Mouse (Mus musculus): ENCODE results near the gene Slc25a42. TPM values are rescaled to one million over a fixed set of nuclear protein-coding genes. Genes with fewer than 3 reads are reported as not detected.
"Not testable (repeated sequence)": the region's sequence is repeated elsewhere in the genome, so short reads cannot be mapped to it uniquely, and the experiment has no call there.

The Slc25a42 gene
- polyA plus RNA-seq, 1 experiment from 2014 or later = 7.2 TPM

GRCm38 (mm10) chr8:70219107-70219684 lies 7.1 kb upstream of the Slc25a42 start:
- Histone ChIP-seq H3K9ac (replicated peaks; ENCODE audit: low read depth, low read length) (no peak overlapping the region), H3K4me3 (replicated peaks; ENCODE audit: low read length) (no peak overlapping the region), H3K4me2 (ENCODE audit: low read length) (no peak overlapping the region), H3K9me3 (ENCODE audit: control insufficient read depth, low read length) (no peaks in the 10 kb centered on the region), H3K27me3 (replicated peaks; ENCODE audit: control insufficient read depth, insufficient read depth, low read length) (no peaks in the 10 kb centered on the region), H3K27ac (ENCODE audit: low read length) (no peak overlapping the region), H3K4me1 (replicated peaks; ENCODE audit: control insufficient read depth, insufficient read depth, low read length) (0 out of 2 replicates have a peak, but pooled peaks cover 3% of the 10 kb centered on the region), H3K36me3 (ENCODE audit: control insufficient read depth, insufficient read depth) (peaks cover 12% of the 10 kb centered on the region)
- peak; percentile 61 for ATAC-seq
- WGBS = 47% methylated on average over 5 of the region's 5 CpGs

GRCm38 (mm10) chr8:70217441-70217840 lies 5.3 kb upstream of the Slc25a42 start:
- Histone ChIP-seq H3K27me3 (replicated peaks; ENCODE audit: control insufficient read depth, insufficient read depth, low read length) (no peaks in the 10 kb centered on the region), H3K27ac (ENCODE audit: low read length) (no peak overlapping the region), H3K4me3 (replicated peaks; ENCODE audit: low read length) (no peak overlapping the region), H3K9ac (replicated peaks; ENCODE audit: low read depth, low read length) (no peak overlapping the region), H3K9me3 (ENCODE audit: control insufficient read depth, low read length) (no peaks in the 10 kb centered on the region), H3K4me1 (replicated peaks; ENCODE audit: control insufficient read depth, insufficient read depth, low read length) (peaks cover 8% of the 10 kb centered on the region), H3K36me3 (ENCODE audit: control insufficient read depth, insufficient read depth) (peaks cover 8% of the 10 kb centered on the region), H3K4me2 (ENCODE audit: low read length) (no peak overlapping the region)
- no peak for ATAC-seq

GRCm38 (mm10) chr8:70216566-70216965 lies 4.5 kb upstream of the Slc25a42 start:
- peaks cover 10% of the 10 kb centered on the region for H3K4me1 ChIP-seq (replicated peaks; ENCODE audit: control insufficient read depth, insufficient read depth, low read length)
- no peaks in the 10 kb centered on the region for H3K9me3 ChIP-seq (ENCODE audit: control insufficient read depth, low read length)
- no peaks in the 10 kb centered on the region for H3K27me3 ChIP-seq (replicated peaks; ENCODE audit: control insufficient read depth, insufficient read depth, low read length)
- no peak overlapping the region for H3K27ac ChIP-seq (ENCODE audit: low read length)
- no peak overlapping the region for H3K4me2 ChIP-seq (ENCODE audit: low read length)
- H3K4me3 ChIP-seq (replicated peaks; ENCODE audit: low read length) = no peak overlapping the region
- H3K36me3 ChIP-seq (ENCODE audit: control insufficient read depth, insufficient read depth) = peaks cover 3% of the 10 kb centered on the region
- H3K9ac ChIP-seq (replicated peaks; ENCODE audit: low read depth, low read length) = no peak overlapping the region
- whole genome bisulfite sequencing = 47% methylated on average over 1 of the region's 1 CpGs
- no peak for ATAC-seq

GRCm38 (mm10) chr8:70216161-70216560 lies 4.1 kb upstream of the Slc25a42 start:
- not testable (repeated sequence) for H3K9ac ChIP-seq (replicated peaks; ENCODE audit: low read depth, low read length); H3K27me3 ChIP-seq (replicated peaks; ENCODE audit: control insufficient read depth, insufficient read depth, low read length); H3K9me3 ChIP-seq (ENCODE audit: control insufficient read depth, low read length); H3K4me3 ChIP-seq (replicated peaks; ENCODE audit: low read length); H3K4me2 ChIP-seq (ENCODE audit: low read length); H3K36me3 ChIP-seq (ENCODE audit: control insufficient read depth, insufficient read depth); ATAC-seq; H3K27ac ChIP-seq (ENCODE audit: low read length)
- peaks cover 12% of the 10 kb centered on the region for H3K4me1 ChIP-seq (replicated peaks; ENCODE audit: control insufficient read depth, insufficient read depth, low read length)
- WGBS = 73% methylated on average over 3 of the region's 3 CpGs

- no peak for ATAC-seq
- Histone ChIP-seq H3K4me1 (replicated peaks; ENCODE audit: control insufficient read depth, insufficient read depth, low read length) (peaks cover 18% of the 10 kb centered on the region), H3K4me3 (replicated peaks; ENCODE audit: low read length) (no peak overlapping the region), H3K9ac (replicated peaks; ENCODE audit: low read depth, low read length) (no peak overlapping the region), H3K36me3 (ENCODE audit: control insufficient read depth, insufficient read depth) (no peaks in the 10 kb centered on the region), H3K27ac (ENCODE audit: low read length) (no peak overlapping the region), H3K27me3 (replicated peaks; ENCODE audit: control insufficient read depth, insufficient read depth, low read length) (no peaks in the 10 kb centered on the region), H3K4me2 (ENCODE audit: low read length) (no peak overlapping the region), H3K9me3 (ENCODE audit: control insufficient read depth, low read length) (no peaks in the 10 kb centered on the region)
- 79% methylated on average over 5 of the region's 5 CpGs for WGBS
These were observed 3.0 kb upstream of the Slc25a42 start for GRCm38 (mm10) chr8:70215092-70215491.

GRCm38 (mm10) chr8:70214411-70214810 lies 2.3 kb upstream of the Slc25a42 start:
- H3K4me1 ChIP-seq (replicated peaks; ENCODE audit: control insufficient read depth, insufficient read depth, low read length) = peaks cover 17% of the 10 kb centered on the region
- H3K27me3 ChIP-seq (replicated peaks; ENCODE audit: control insufficient read depth, insufficient read depth, low read length) = no peaks in the 10 kb centered on the region
- ATAC-seq = no peak
- H3K36me3 ChIP-seq (ENCODE audit: control insufficient read depth, insufficient read depth) = no peaks in the 10 kb centered on the region
- H3K4me3 ChIP-seq (replicated peaks; ENCODE audit: low read length) = no peak overlapping the region
- no peak overlapping the region for H3K27ac ChIP-seq (ENCODE audit: low read length)
- H3K4me2 ChIP-seq (ENCODE audit: low read length) = no peak overlapping the region
- H3K9ac ChIP-seq (replicated peaks; ENCODE audit: low read depth, low read length) = no peak overlapping the region
- no peaks in the 10 kb centered on the region for H3K9me3 ChIP-seq (ENCODE audit: control insufficient read depth, low read length)
- WGBS = 68% methylated on average over 3 of the region's 3 CpGs

- 2% methylated on average over 31 of the region's 31 CpGs for WGBS
- H3K27me3 ChIP-seq (replicated peaks; ENCODE audit: control insufficient read depth, insufficient read depth, low read length) = no peaks in the 10 kb centered on the region
- no peaks in the 10 kb centered on the region for H3K36me3 ChIP-seq (ENCODE audit: control insufficient read depth, insufficient read depth)
- peak overlapping the region; percentile 67 for H3K9ac ChIP-seq (replicated peaks; ENCODE audit: low read depth, low read length)
- H3K4me3 ChIP-seq (replicated peaks; ENCODE audit: low read length) = peak overlapping the region; percentile 69
- peaks cover 15% of the 10 kb centered on the region for H3K4me1 ChIP-seq (replicated peaks; ENCODE audit: control insufficient read depth, insufficient read depth, low read length)
- no peaks in the 10 kb centered on the region for H3K9me3 ChIP-seq (ENCODE audit: control insufficient read depth, low read length)
- H3K4me2 ChIP-seq (ENCODE audit: low read length) = peak overlapping the region; percentile 96
- ATAC-seq = no peak; the same call in 1 of the 2 replicates
- H3K27ac ChIP-seq (ENCODE audit: low read length) = 0 out of 2 replicates have a peak overlapping the region, but pooled peaks have one; percentile 26
These were observed 386 bp downstream of the Slc25a42 start for GRCm38 (mm10) chr8:70211726-70212111.

- H3K4me1 ChIP-seq (replicated peaks; ENCODE audit: control insufficient read depth, insufficient read depth, low read length) = peaks cover 15% of the 10 kb centered on the region
- 86% methylated on average over 1 of the region's 1 CpGs for WGBS
- H3K4me2 ChIP-seq (ENCODE audit: low read length) = peak overlapping the region; percentile 96
- H3K27me3 ChIP-seq (replicated peaks; ENCODE audit: control insufficient read depth, insufficient read depth, low read length) = no peaks in the 10 kb centered on the region
- H3K36me3 ChIP-seq (ENCODE audit: control insufficient read depth, insufficient read depth) = no peaks in the 10 kb centered on the region
- H3K9me3 ChIP-seq (ENCODE audit: control insufficient read depth, low read length) = no peaks in the 10 kb centered on the region
- H3K9ac ChIP-seq (replicated peaks; ENCODE audit: low read depth, low read length) = peak overlapping the region; percentile 67
- no peak for ATAC-seq
- no peak overlapping the region for H3K27ac ChIP-seq (ENCODE audit: low read length)
- H3K4me3 ChIP-seq (replicated peaks; ENCODE audit: low read length) = peak overlapping the region; percentile 69
These were observed 830 bp downstream of the Slc25a42 start for GRCm38 (mm10) chr8:70211275-70211674.

- ATAC-seq = no peak
- Histone ChIP-seq H3K27ac (ENCODE audit: low read length) (no peak overlapping the region), H3K4me1 (replicated peaks; ENCODE audit: control insufficient read depth, insufficient read depth, low read length) (peaks cover 15% of the 10 kb centered on the region), H3K9me3 (ENCODE audit: control insufficient read depth, low read length) (no peaks in the 10 kb centered on the region), H3K36me3 (ENCODE audit: control insufficient read depth, insufficient read depth) (no peaks in the 10 kb centered on the region), H3K4me3 (replicated peaks; ENCODE audit: low read length) (no peak overlapping the region), H3K4me2 (ENCODE audit: low read length) (no peak overlapping the region), H3K9ac (replicated peaks; ENCODE audit: low read depth, low read length) (no peak overlapping the region), H3K27me3 (replicated peaks; ENCODE audit: control insufficient read depth, insufficient read depth, low read length) (no peaks in the 10 kb centered on the region)
- WGBS = 28% methylated on average over 8 of the region's 8 CpGs
These were observed 1.6 kb downstream of the Slc25a42 start for GRCm38 (mm10) chr8:70210538-70210937.

GRCm38 (mm10) chr8:70208130-70208529 lies 4.0 kb downstream of the Slc25a42 start:
- H3K27me3 ChIP-seq (replicated peaks; ENCODE audit: control insufficient read depth, insufficient read depth, low read length) = no peaks in the 10 kb centered on the region
- H3K4me1 ChIP-seq (replicated peaks; ENCODE audit: control insufficient read depth, insufficient read depth, low read length) = peaks cover 13% of the 10 kb centered on the region
- no peak overlapping the region for H3K27ac ChIP-seq (ENCODE audit: low read length)
- H3K4me3 ChIP-seq (replicated peaks; ENCODE audit: low read length) = no peak overlapping the region
- 36% methylated on average over 1 of the region's 1 CpGs for WGBS
- H3K4me2 ChIP-seq (ENCODE audit: low read length) = no peak overlapping the region
- no peak for ATAC-seq
- no peak overlapping the region for H3K9ac ChIP-seq (replicated peaks; ENCODE audit: low read depth, low read length)
- H3K36me3 ChIP-seq (ENCODE audit: control insufficient read depth, insufficient read depth) = no peaks in the 10 kb centered on the region
- H3K9me3 ChIP-seq (ENCODE audit: control insufficient read depth, low read length) = no peaks in the 10 kb centered on the region

Measured in forebrain, embryonic 16.5 days (tissue).